Mouse (Mus musculus): ENCODE results near the gene Cd200r3. TPM values are rescaled to one million over a fixed set of nuclear protein-coding genes. Genes with fewer than 3 reads are reported as not detected.

The Cd200r3 gene
- polyA plus RNA-seq, 1 experiment from 2014 or later, result 0.36 TPM

- H3K4me3 ChIP-seq, result no peak overlapping the region
- H3K4me2 ChIP-seq, result no peak overlapping the region
- no peak overlapping the region for H3K27ac ChIP-seq
- no peak for ATAC-seq
- 57% methylated on average over 2 of the region's 2 CpGs for WGBS (ENCODE audit: insufficient replicate concordance)
- no peaks in the 10 kb centered on the region for H3K36me3 ChIP-seq
- H3K9ac ChIP-seq, result no peak overlapping the region
- H3K4me1 ChIP-seq, result peaks cover 16% of the 10 kb centered on the region
- no peaks in the 10 kb centered on the region for H3K9me3 ChIP-seq (replicated peaks)
- H3K27me3 ChIP-seq (replicated peaks), result no peaks in the 10 kb centered on the region
These were observed 77.3 kb downstream of the Cd200r3 start for GRCm38 (mm10) chr16:45020669-45021309.

- Histone ChIP-seq H3K27ac (no peak overlapping the region), H3K27me3 (replicated peaks) (no peaks in the 10 kb centered on the region), H3K4me3 (no peak overlapping the region), H3K4me2 (no peak overlapping the region), H3K9me3 (replicated peaks) (no peaks in the 10 kb centered on the region), H3K9ac (no peak overlapping the region), H3K4me1 (peaks cover 19% of the 10 kb centered on the region), H3K36me3 (no peaks in the 10 kb centered on the region)
- no peak for ATAC-seq
These were observed 78.0 kb downstream of the Cd200r3 start for GRCm38 (mm10) chr16:45021443-45021842.

- H3K9me3 ChIP-seq (replicated peaks), result no peaks in the 10 kb centered on the region
- no peak overlapping the region for H3K4me3 ChIP-seq
- H3K36me3 ChIP-seq, result no peaks in the 10 kb centered on the region
- peaks cover 19% of the 10 kb centered on the region for H3K4me1 ChIP-seq
- no peak overlapping the region for H3K9ac ChIP-seq
- H3K27ac ChIP-seq, result no peak overlapping the region
- H3K4me2 ChIP-seq, result no peak overlapping the region
- H3K27me3 ChIP-seq (replicated peaks), result no peaks in the 10 kb centered on the region
- 16% methylated on average over 4 of the region's 4 CpGs for WGBS (ENCODE audit: insufficient replicate concordance)
- ATAC-seq, result peak; percentile 79; the same call in 1 of the 2 replicates
These were observed 80.4 kb downstream of the Cd200r3 start for GRCm38 (mm10) chr16:45023904-45024303.

GRCm38 (mm10) chr16:45025321-45025720, 81.8 kb downstream of the Cd200r3 start:
- Histone ChIP-seq H3K4me3 (no peak overlapping the region), H3K9me3 (replicated peaks) (no peaks in the 10 kb centered on the region), H3K27me3 (replicated peaks) (no peaks in the 10 kb centered on the region), H3K9ac (no peak overlapping the region), H3K4me1 (peaks cover 19% of the 10 kb centered on the region), H3K27ac (peak overlapping the region; percentile 67; the same call in 1 of the 2 replicates), H3K36me3 (no peaks in the 10 kb centered on the region), H3K4me2 (peak overlapping the region; percentile 28)
- ATAC-seq, result peak; percentile 91
- WGBS (ENCODE audit: insufficient replicate concordance), result 9% methylated on average over 6 of the region's 6 CpGs

GRCm38 (mm10) chr16:45029080-45029479, 85.6 kb downstream of the Cd200r3 start:
- Histone ChIP-seq H3K4me1 (peaks cover 14% of the 10 kb centered on the region), H3K27ac (no peak overlapping the region), H3K27me3 (replicated peaks) (no peaks in the 10 kb centered on the region), H3K9me3 (replicated peaks) (no peaks in the 10 kb centered on the region), H3K9ac (no peak overlapping the region), H3K4me2 (no peak overlapping the region), H3K4me3 (no peak overlapping the region), H3K36me3 (no peaks in the 10 kb centered on the region)
- WGBS (ENCODE audit: insufficient replicate concordance), result 81% methylated on average over 5 of the region's 5 CpGs
- ATAC-seq, result no peak

GRCm38 (mm10) chr16:45029493-45029892, 86.0 kb downstream of the Cd200r3 start:
- Histone ChIP-seq H3K4me3 (no peak overlapping the region), H3K9ac (no peak overlapping the region), H3K27me3 (replicated peaks) (no peaks in the 10 kb centered on the region), H3K4me1 (peaks cover 14% of the 10 kb centered on the region), H3K9me3 (replicated peaks) (no peaks in the 10 kb centered on the region), H3K27ac (no peak overlapping the region), H3K4me2 (no peak overlapping the region), H3K36me3 (no peaks in the 10 kb centered on the region)
- 69% methylated on average over 1 of the region's 1 CpGs for WGBS (ENCODE audit: insufficient replicate concordance)
- no peak for ATAC-seq

GRCm38 (mm10) chr16:45030127-45030526, 86.6 kb downstream of the Cd200r3 start:
- H3K9me3 ChIP-seq (replicated peaks), result no peaks in the 10 kb centered on the region
- H3K9ac ChIP-seq, result no peak overlapping the region
- H3K4me3 ChIP-seq, result no peak overlapping the region
- H3K4me1 ChIP-seq, result peaks cover 9% of the 10 kb centered on the region
- no peak overlapping the region for H3K4me2 ChIP-seq
- H3K36me3 ChIP-seq, result no peaks in the 10 kb centered on the region
- ATAC-seq, result no peak
- H3K27me3 ChIP-seq (replicated peaks), result no peaks in the 10 kb centered on the region
- H3K27ac ChIP-seq, result no peak overlapping the region
- 66% methylated on average over 4 of the region's 4 CpGs for WGBS (ENCODE audit: insufficient replicate concordance)

- Histone ChIP-seq H3K4me2 (no peak overlapping the region), H3K4me3 (no peak overlapping the region), H3K36me3 (no peaks in the 10 kb centered on the region), H3K27ac (no peak overlapping the region), H3K4me1 (peaks cover 3% of the 10 kb centered on the region), H3K9me3 (replicated peaks) (no peaks in the 10 kb centered on the region), H3K9ac (no peak overlapping the region), H3K27me3 (replicated peaks) (no peaks in the 10 kb centered on the region)
- 67% methylated on average over 2 of the region's 2 CpGs for WGBS (ENCODE audit: insufficient replicate concordance)
- no peak for ATAC-seq
These were observed 87.3 kb downstream of the Cd200r3 start for GRCm38 (mm10) chr16:45030796-45031195.

Other genes with a start within 250 kb of the Cd200r3 start
- 6.5 and 7.3 TPM in 2 replicates for gene Nepro, start 219.4 kb upstream of the Cd200r3 start, polyA plus RNA-seq (2016; fragmentation: Nextera tagmentation; extraction: Ambion mirVana)
- gene Gtpbp8, start 197.3 kb upstream of the Cd200r3 start, polyA plus RNA-seq (2016; fragmentation: Nextera tagmentation; extraction: Ambion mirVana), result 23.3 and 23.8 TPM in 2 replicates
- gene Cd200r1, start 177.9 kb upstream of the Cd200r3 start, polyA plus RNA-seq (2016; fragmentation: Nextera tagmentation; extraction: Ambion mirVana), result 3.5 and 3.9 TPM in 2 replicates
- 0.39 and 0.43 TPM in 2 replicates for gene Cd200r4, start 131.9 kb upstream of the Cd200r3 start, polyA plus RNA-seq (2016; fragmentation: Nextera tagmentation; extraction: Ambion mirVana)
- not detected in 2 replicates for gene Cd200r2, start 76.6 kb upstream of the Cd200r3 start, polyA plus RNA-seq (2016; fragmentation: Nextera tagmentation; extraction: Ambion mirVana)
- 10.9 and 12.2 TPM in 2 replicates for gene Ccdc80, start 149.7 kb downstream of the Cd200r3 start, polyA plus RNA-seq (2016; fragmentation: Nextera tagmentation; extraction: Ambion mirVana)
- 7.3 and 9.0 TPM in 2 replicates for gene Slc35a5, start 215.0 kb downstream of the Cd200r3 start, polyA plus RNA-seq (2016; fragmentation: Nextera tagmentation; extraction: Ambion mirVana)
- 28.9 TPM in 2 replicates for gene Atg3, start 215.1 kb downstream of the Cd200r3 start, polyA plus RNA-seq (2016; fragmentation: Nextera tagmentation; extraction: Ambion mirVana)